Mouse (Mus musculus) right cerebral cortex, postnatal 25 days (tissue): ENCODE data around the gene Aldh3b1.

ENCODE experiments used
- DNase-seq: peaks from one replicate; pipeline ENCODE4 v3.0.0; 2022

Gene Aldh3b1

GRCm38 (mm10) chr19:3907876-3908660 lies 21.5 kb downstream of the Aldh3b1 start:
- DNase-seq: no peak

GRCm38 (mm10) chr19:3906795-3907786 lies 22.5 kb downstream of the Aldh3b1 start, which contains the start of gene Tcirg1:
Gene Tcirg1 (minus strand): TSS chr19:3907133.
- DNase-seq: peak; percentile 65

- no peak for DNase-seq
Observed at GRCm38 (mm10) chr19:3906326-3906725, 23.3 kb downstream of the Aldh3b1 start.

GRCm38 (mm10) chr19:3905261-3905969 lies 24.2 kb downstream of the Aldh3b1 start:
- DNase-seq: no peak

GRCm38 (mm10) chr19:3904363-3904675 lies 25.3 kb downstream of the Aldh3b1 start:
- no peak for DNase-seq

- no peak for DNase-seq
Observed at GRCm38 (mm10) chr19:3903648-3904362, 25.8 kb downstream of the Aldh3b1 start.

GRCm38 (mm10) chr19:3902966-3903365 lies 26.6 kb downstream of the Aldh3b1 start:
- DNase-seq: no peak

- DNase-seq: no peak
Observed at GRCm38 (mm10) chr19:3899618-3900017, 30.0 kb downstream of the Aldh3b1 start.

GRCm38 (mm10) chr19:3898952-3899351 lies 30.7 kb downstream of the Aldh3b1 start:
- DNase-seq: no peak

GRCm38 (mm10) chr19:3897557-3897956 lies 32.1 kb downstream of the Aldh3b1 start:
- no peak for DNase-seq

- DNase-seq: no peak
Observed at GRCm38 (mm10) chr19:3896208-3896607, 33.4 kb downstream of the Aldh3b1 start.

GRCm38 (mm10) chr19:3895171-3895631 lies 34.4 kb downstream of the Aldh3b1 start:
- DNase-seq: no peak

GRCm38 (mm10) chr19:3894294-3894693 lies 35.3 kb downstream of the Aldh3b1 start:
- DNase-seq: no peak

GRCm38 (mm10) chr19:3893545-3894116 lies 36.0 kb downstream of the Aldh3b1 start:
- DNase-seq: no peak

- no peak for DNase-seq
Observed at GRCm38 (mm10) chr19:3890181-3890580, 39.4 kb downstream of the Aldh3b1 start.

- DNase-seq: no peak
Observed at GRCm38 (mm10) chr19:3889096-3889495, 40.5 kb downstream of the Aldh3b1 start.

- DNase-seq: no peak
Observed at GRCm38 (mm10) chr19:3884325-3884990, 45.1 kb downstream of the Aldh3b1 start.

GRCm38 (mm10) chr19:3882214-3882613 lies 47.4 kb downstream of the Aldh3b1 start:
- DNase-seq: no peak

GRCm38 (mm10) chr19:3880054-3880848 lies 49.4 kb downstream of the Aldh3b1 start:
- no peak for DNase-seq

- DNase-seq: no peak
Observed at GRCm38 (mm10) chr19:3875045-3875444, 54.6 kb downstream of the Aldh3b1 start.
